In genomic region chr17:26202737-26203136, GRCm38 (mm10) we compare ENCODE assay signal across 8 mouse cellular contexts. TPM values are rescaled to one million over a fixed set of nuclear protein-coding genes. Genes with fewer than 3 reads are reported as not detected.
DNase-seq lines count a peak whose midpoint lies in the region; ATAC-seq and TF ChIP-seq lines count a peak whose summit lies in the region.

Gene Rgs11, plus strand, starts transcription at chr17:26202951.

- under 1% methylated on average over 22 of the region's 22 CpGs for WGBS in embryonic facial prominence, embryonic 13.5 days
- 2% methylated on average over 19 of the region's 22 CpGs for WGBS in hindbrain, embryonic 16.5 days
- WGBS in limb, embryonic 12.5 days: 3% methylated on average over 22 of the region's 22 CpGs
- 2% methylated on average over 21 of the region's 22 CpGs for WGBS in midbrain, embryonic 14.5 days

- peak within 1 kb of the TSS; percentile 76 for H3K4me3 ChIP-seq in E14TG2a.4 (replicated peaks; ENCODE audit: low read length)
- H3K4me3 ChIP-seq in embryonic facial prominence, embryonic 13.5 days: peak within 1 kb of the TSS; percentile 56
- peak within 1 kb of the TSS; percentile 53 for H3K4me3 ChIP-seq in hindbrain, embryonic 16.5 days (ENCODE audit: low read length)
- H3K4me3 ChIP-seq in limb, embryonic 12.5 days (replicated peaks): peak within 1 kb of the TSS; percentile 54
- peak within 1 kb of the TSS; percentile 37 for H3K4me3 ChIP-seq in midbrain, embryonic 14.5 days (replicated peaks; ENCODE audit: low read depth, low read length)

- H3K36me3 ChIP-seq in E14TG2a.4 (ENCODE audit: insufficient read depth, low read length): peaks cover 18% of the 10 kb centered on the region
- peaks cover 5% of the 10 kb centered on the region for H3K36me3 ChIP-seq in embryonic facial prominence, embryonic 13.5 days
- H3K36me3 ChIP-seq in hindbrain, embryonic 16.5 days (ENCODE audit: control insufficient read depth, insufficient read depth, low read length): peaks cover under 1% of the 10 kb centered on the region
- H3K36me3 ChIP-seq in limb, embryonic 12.5 days: peaks cover 8% of the 10 kb centered on the region
- peaks cover 3% of the 10 kb centered on the region for H3K36me3 ChIP-seq in midbrain, embryonic 14.5 days (ENCODE audit: control insufficient read depth, insufficient read depth, low read length)

- no peak within 1 kb of the TSS for H3K27ac ChIP-seq in embryonic facial prominence, embryonic 13.5 days
- no peak within 1 kb of the TSS for H3K27ac ChIP-seq in hindbrain, embryonic 16.5 days (ENCODE audit: low read depth, low read length)
- H3K27ac ChIP-seq in limb, embryonic 12.5 days: no peak within 1 kb of the TSS
- H3K27ac ChIP-seq in midbrain, embryonic 14.5 days (replicated peaks; ENCODE audit: low read depth, low read length): no peak within 1 kb of the TSS

- peak within 1 kb of the TSS; percentile 60 for H3K9ac ChIP-seq in embryonic facial prominence, embryonic 13.5 days
- peak within 1 kb of the TSS; percentile 65 for H3K9ac ChIP-seq in hindbrain, embryonic 16.5 days (ENCODE audit: low read depth, low read length)
- H3K9ac ChIP-seq in limb, embryonic 12.5 days (replicated peaks): peak within 1 kb of the TSS; percentile 55
- peak within 1 kb of the TSS; percentile 40; the same call in 1 of the 2 replicates for H3K9ac ChIP-seq in midbrain, embryonic 14.5 days (replicated peaks; ENCODE audit: low read length)

- no peaks in the 10 kb centered on the region for H3K9me3 ChIP-seq in E14TG2a.4 (ENCODE audit: low read length)
- H3K9me3 ChIP-seq in embryonic facial prominence, embryonic 13.5 days: no peaks in the 10 kb centered on the region
- H3K9me3 ChIP-seq in hindbrain, embryonic 16.5 days (ENCODE audit: control insufficient read depth, low read length): no peaks in the 10 kb centered on the region
- no peaks in the 10 kb centered on the region for H3K9me3 ChIP-seq in limb, embryonic 12.5 days
- no peaks in the 10 kb centered on the region for H3K9me3 ChIP-seq in midbrain, embryonic 14.5 days (ENCODE audit: control insufficient read depth, low read length)

- DNase-seq in frontal cortex, adult 2 months (ENCODE audit: extremely low spot score in 1 of 2, low spot score in 1 of 2): peak in 1 of 2 experiments; percentile 56
- DNase-seq in frontal cortex, postnatal 25 days (ENCODE audit: low spot score in 2 of 2): no peak
- peak; percentile 17 for DNase-seq in midbrain, embryonic 14.5 days
- DNase-seq in testis, postnatal 10 days (ENCODE audit: low spot score): peak; percentile 81

- peaks cover 81% of the 10 kb centered on the region for H3K27me3 ChIP-seq in E14TG2a.4 (ENCODE audit: insufficient read depth, low read length)
- H3K27me3 ChIP-seq in embryonic facial prominence, embryonic 13.5 days: peaks cover 59% of the 10 kb centered on the region
- H3K27me3 ChIP-seq in hindbrain, embryonic 16.5 days (replicated peaks; ENCODE audit: control insufficient read depth, insufficient read depth, low read length): peaks cover 10% of the 10 kb centered on the region
- H3K27me3 ChIP-seq in limb, embryonic 12.5 days: peaks cover 80% of the 10 kb centered on the region
- peaks cover 44% of the 10 kb centered on the region for H3K27me3 ChIP-seq in midbrain, embryonic 14.5 days (ENCODE audit: control insufficient read depth, insufficient read depth, low read length)

- ATAC-seq in embryonic facial prominence, embryonic 13.5 days (ENCODE audit: insufficient number of reproducible peaks, insufficient read depth, low FRiP score, low TSS enrichment, low read depth): no peak
- peak; percentile 7; the same call in 1 of the 2 replicates for ATAC-seq in hindbrain, embryonic 16.5 days
- ATAC-seq in limb, embryonic 12.5 days (ENCODE audit: insufficient number of reproducible peaks, insufficient read depth, low FRiP score, low TSS enrichment, low read depth): no peak
- ATAC-seq in midbrain, embryonic 14.5 days (ENCODE audit: low FRiP score, low TSS enrichment): no peak

- peak within 1 kb of the TSS; percentile 97 for H3K4me2 ChIP-seq in embryonic facial prominence, embryonic 13.5 days
- H3K4me2 ChIP-seq in hindbrain, embryonic 16.5 days (ENCODE audit: low read length): peak within 1 kb of the TSS; percentile 95
- H3K4me2 ChIP-seq in limb, embryonic 12.5 days: peak within 1 kb of the TSS; percentile 97
- peak within 1 kb of the TSS; percentile 95 for H3K4me2 ChIP-seq in midbrain, embryonic 14.5 days (ENCODE audit: low read length)

- no peak for TF ChIP-seq CTCF in E14TG2a.4 (conservative IDR thresholded peaks at IDR 0.05; ENCODE audit: low read length)

- H3K4me1 ChIP-seq in E14TG2a.4 (replicated peaks; ENCODE audit: low read depth, low read length): peaks cover 73% of the 10 kb centered on the region
- peaks cover 28% of the 10 kb centered on the region for H3K4me1 ChIP-seq in embryonic facial prominence, embryonic 13.5 days
- peaks cover 20% of the 10 kb centered on the region for H3K4me1 ChIP-seq in hindbrain, embryonic 16.5 days (ENCODE audit: control insufficient read depth, insufficient read depth, low read depth, low read length)
- peaks cover 38% of the 10 kb centered on the region for H3K4me1 ChIP-seq in limb, embryonic 12.5 days (replicated peaks)
- H3K4me1 ChIP-seq in midbrain, embryonic 14.5 days (ENCODE audit: control insufficient read depth, insufficient read depth, low read length): peaks cover 13% of the 10 kb centered on the region; the same call in 1 of the 2 replicates

RNA-seq across cellular contexts. Expression of gene Rgs11, which starts in this region (rescaled TPM):
- 87.1 and 90.1 TPM in 2 replicates for polyA plus RNA-seq in frontal cortex, adult 2 months (2012; rRNA removed)
- polyA plus RNA-seq in embryonic facial prominence, embryonic 13.5 days (2015; fragmentation: Nextera tagmentation; extraction: Ambion mirVana): 11.4 and 14.6 TPM in 2 replicates
- 23.8 and 24.3 TPM in 2 replicates for polyA plus RNA-seq in hindbrain, embryonic 16.5 days (2015; fragmentation: Nextera tagmentation; extraction: Ambion mirVana)
- 4.7 and 5.3 TPM in 2 replicates for polyA plus RNA-seq in limb, embryonic 12.5 days (2016; fragmentation: Nextera tagmentation; extraction: Ambion mirVana)
- 2.6 and 5.2 TPM in 2 replicates for polyA plus RNA-seq in midbrain, embryonic 14.5 days (2014; fragmentation: Nextera tagmentation; extraction: Ambion mirVana)

Comparison
In these comparisons a context has a peak if more than half of its experiments do, and no peak if none do; other contexts are left out.
1. DNase-seq: peak in midbrain, embryonic 14.5 days (single experiment) and testis, postnatal 10 days (single experiment); none in frontal cortex, postnatal 25 days (0 of 2).
2. Peak in every context shown above with its lines, with median percentiles within 50 percentile points of each other: H3K4me3 ChIP-seq, H3K4me2 ChIP-seq and H3K9ac ChIP-seq.